ENCODE assay signal across 14 mouse cellular contexts in the genomic region with DNA sequence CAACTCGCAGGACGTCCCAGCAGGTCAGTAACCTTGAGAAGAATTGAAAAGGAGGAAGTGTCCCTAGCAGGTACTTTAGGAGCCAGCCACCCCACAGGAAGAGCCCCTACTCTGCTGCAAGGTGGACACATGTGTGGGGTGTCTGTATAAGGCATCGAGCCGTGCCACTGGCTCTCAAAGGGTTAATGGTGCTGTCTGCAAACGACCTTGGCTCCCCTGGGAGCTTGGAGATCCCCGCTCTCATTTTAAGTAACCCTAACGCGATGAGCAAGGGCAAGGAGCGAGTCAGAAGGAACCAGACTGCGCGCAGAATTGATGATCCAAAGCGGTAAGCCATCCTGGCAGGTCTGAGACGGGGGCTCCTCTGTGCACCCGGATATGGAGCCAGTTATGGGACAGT. TPM values are rescaled to one million over a fixed set of nuclear protein-coding genes. Genes with fewer than 3 reads are reported as not detected.
DNase-seq lines count a peak whose midpoint lies in the region; ATAC-seq and TF ChIP-seq lines count a peak whose summit lies in the region.
"Had no signal": no experiment of that assay in that cellular context is flagged by ENCODE, and none has a peak within 500 bp of the region (broad histone marks: within the 10 kb centered on the region; RNA-seq: fewer than 3 reads in every experiment).

No protein-coding gene starts in this region.

- peaks cover 52% of the 10 kb centered on the region for H3K27me3 ChIP-seq in heart, embryonic 10.5 days (ENCODE audit: insufficient read depth, poor library complexity, severe bottlenecking)
- no peaks in the 10 kb centered on the region for H3K27me3 ChIP-seq in heart, adult 2 months (ENCODE audit: control insufficient read depth, insufficient read depth, low read length)
- peaks cover 9% of the 10 kb centered on the region; the same call in 1 of the 2 replicates for H3K27me3 ChIP-seq in kidney, embryonic 16.5 days (ENCODE audit: insufficient read depth, low read length)
- H3K27me3 ChIP-seq in hindbrain, postnatal 0 days (ENCODE audit: insufficient read depth, low read length): no peaks in the 10 kb centered on the region
- no peaks in the 10 kb centered on the region for H3K27me3 ChIP-seq in cerebellum, adult 2 months (ENCODE audit: control insufficient read depth, insufficient read depth, low read length)

- H3K4me2 ChIP-seq in kidney, embryonic 16.5 days (replicated peaks; ENCODE audit: low read depth, low read length): peak overlapping the region; percentile 45
- H3K4me2 ChIP-seq in hindbrain, postnatal 0 days (ENCODE audit: low read depth, low read length): peak overlapping the region; percentile 16; the same call in 1 of the 2 replicates
- H3K4me2 ChIP-seq: embryonic facial prominence, embryonic 15.5 days had no signal

- intact Hi-C loops in heart, adult 2 months (cut with DNase I): loop anchor here (10.0 kb wide), 1 partner anchor 1815 kb away; no protein-coding TSS in a partner anchor

- DNase-seq in heart, embryonic 10.5 days (ENCODE audit: low spot score): no peak
- no peak for DNase-seq in heart, adult 2 months
- DNase-seq in kidney, adult 18-20 months: no peak
- DNase-seq in B cell, adult 2 months: peak; percentile 19 to 36
- no peak for DNase-seq in hindbrain, postnatal 0 days (ENCODE audit: low spot score)
- DNase-seq in cerebellum, adult 2 months: no peak
- no peak for DNase-seq in adrenal gland, postnatal 25 days
- DNase-seq: kidney, adult 9 months; lung, postnatal 36 days; retina, postnatal 1 day; thymus, postnatal 25 days had no signal

- no peak for TF ChIP-seq POLR2A in heart, adult 2 months (IDR thresholded peaks at IDR 0.05; ENCODE audit: insufficient read depth, low read depth, low read length)
- no peak for TF ChIP-seq POLR2A in cerebellum, adult 2 months (IDR thresholded peaks at IDR 0.05; ENCODE audit: borderline replicate concordance, insufficient read depth, low read length)

- TF ChIP-seq EP300 in heart, adult 2 months (IDR thresholded peaks at IDR 0.05; ENCODE audit: insufficient read depth, low read depth, low read length): no peak

- H3K4me1 ChIP-seq in heart, embryonic 10.5 days: peaks cover 31% of the 10 kb centered on the region
- peaks cover 5% of the 10 kb centered on the region for H3K4me1 ChIP-seq in heart, adult 2 months (ENCODE audit: control insufficient read depth, insufficient read depth, low read length)
- peaks cover 14% of the 10 kb centered on the region for H3K4me1 ChIP-seq in kidney, embryonic 16.5 days (ENCODE audit: insufficient read depth, low read length)
- no peaks in the 10 kb centered on the region for H3K4me1 ChIP-seq in hindbrain, postnatal 0 days (ENCODE audit: insufficient read depth, low read length)
- no peaks in the 10 kb centered on the region for H3K4me1 ChIP-seq in cerebellum, adult 2 months (ENCODE audit: control insufficient read depth, insufficient read depth, low read length)
- H3K4me1 ChIP-seq: embryonic facial prominence, embryonic 15.5 days had no signal

- no peak overlapping the region; the same call in 1 of the 2 replicates for H3K4me3 ChIP-seq in heart, embryonic 10.5 days
- H3K4me3 ChIP-seq in heart, adult 2 months: no peak overlapping the region
- H3K4me3 ChIP-seq in kidney, embryonic 16.5 days (ENCODE audit: low read length): peak overlapping the region; percentile 15
- H3K4me3 ChIP-seq in hindbrain, postnatal 0 days (ENCODE audit: low read length): no peak overlapping the region
- H3K4me3 ChIP-seq in cerebellum, adult 2 months (replicated peaks; ENCODE audit: insufficient read depth, low read depth, low read length): no peak overlapping the region
- H3K4me3 ChIP-seq: embryonic facial prominence, embryonic 15.5 days; left cerebral cortex, adult 2 months had no signal

- H3K27ac ChIP-seq in heart, embryonic 10.5 days: peak overlapping the region; percentile 16; the same call in 1 of the 2 replicates
- no peak overlapping the region for H3K27ac ChIP-seq in heart, adult 2 months
- H3K27ac ChIP-seq in kidney, embryonic 16.5 days (ENCODE audit: low read length): no peak overlapping the region
- H3K27ac ChIP-seq in hindbrain, postnatal 0 days: no peak overlapping the region
- H3K27ac ChIP-seq in cerebellum, adult 2 months (ENCODE audit: insufficient read depth, low read length): no peak overlapping the region
- H3K27ac ChIP-seq: embryonic facial prominence, embryonic 15.5 days; left cerebral cortex, adult 2 months had no signal

- H3K9ac ChIP-seq in heart, adult 2 months (ENCODE audit: low read depth, low read length): no peak overlapping the region
- H3K9ac ChIP-seq in kidney, embryonic 16.5 days (replicated peaks; ENCODE audit: low read length): no peak overlapping the region
- H3K9ac ChIP-seq in hindbrain, postnatal 0 days (replicated peaks; ENCODE audit: low read length): no peak overlapping the region
- H3K9ac ChIP-seq: embryonic facial prominence, embryonic 15.5 days had no signal

- no peak for ATAC-seq in kidney, embryonic 16.5 days (ENCODE audit: low FRiP score, low TSS enrichment)
- ATAC-seq in hindbrain, postnatal 0 days: no peak

- H3K79me2 ChIP-seq in heart, adult 2 months (replicated peaks; ENCODE audit: control insufficient read depth, insufficient read depth, low read length): no peaks in the 10 kb centered on the region

- H3K9me3 ChIP-seq in heart, embryonic 10.5 days: no peaks in the 10 kb centered on the region
- no peaks in the 10 kb centered on the region for H3K9me3 ChIP-seq in kidney, embryonic 16.5 days (ENCODE audit: low read length)
- H3K9me3 ChIP-seq in hindbrain, postnatal 0 days (ENCODE audit: low read length): no peaks in the 10 kb centered on the region
- H3K9me3 ChIP-seq: embryonic facial prominence, embryonic 15.5 days had no signal

- TF ChIP-seq CTCF in heart, adult 2 months (IDR thresholded peaks at IDR 0.05): no peak
- no peak for TF ChIP-seq CTCF in hindbrain, postnatal 0 days (IDR thresholded peaks at IDR 0.05; ENCODE audit: low read depth)
- TF ChIP-seq CTCF in cerebellum, adult 2 months (IDR thresholded peaks at IDR 0.05; ENCODE audit: borderline replicate concordance, insufficient read depth, low read depth, low read length): no peak

- WGBS in heart, embryonic 10.5 days: 22% methylated on average over 14 of the region's 14 CpGs
- 31% methylated on average over 14 of the region's 14 CpGs for WGBS in heart, adult 2 months
- 14% methylated on average over 14 of the region's 14 CpGs for WGBS in kidney, embryonic 16.5 days
- 26% methylated on average over 14 of the region's 14 CpGs for WGBS in hindbrain, postnatal 0 days
- WGBS in cerebellum, adult 2 months: 20% methylated on average over 14 of the region's 14 CpGs

- no peaks in the 10 kb centered on the region for H3K36me3 ChIP-seq in heart, embryonic 10.5 days
- no peaks in the 10 kb centered on the region for H3K36me3 ChIP-seq in heart, adult 2 months (ENCODE audit: control insufficient read depth, insufficient read depth, low read length)
- H3K36me3 ChIP-seq in kidney, embryonic 16.5 days (ENCODE audit: insufficient read depth, low read length): no peaks in the 10 kb centered on the region
- H3K36me3 ChIP-seq in hindbrain, postnatal 0 days (ENCODE audit: insufficient read depth, low read length): no peaks in the 10 kb centered on the region
- H3K36me3 ChIP-seq: embryonic facial prominence, embryonic 15.5 days had no signal

RNA-seq across cellular contexts. Expression of a gene that starts 24.7 kb away (rescaled TPM):
- 11.7 and 13.1 TPM in 2 replicates for polyA plus RNA-seq in heart, embryonic 10.5 days (2016; fragmentation: Nextera tagmentation; extraction: Ambion mirVana)
- 10 to 100 TPM; 17.7 to 18.5 TPM for total RNA-seq in heart, adult 2 months (2021)
- polyA plus RNA-seq in heart, adult 2 months (2012; rRNA removed): 9.0 and 12.2 TPM in 2 replicates
- 14.4 and 15.6 TPM in 2 replicates for polyA plus RNA-seq in kidney, embryonic 16.5 days (2015; fragmentation: Nextera tagmentation; extraction: Ambion mirVana)
- 9.5 and 13.2 TPM in 2 replicates for total RNA-seq in hindbrain, postnatal 0 days (2014; rRNA removed)
- 7.2 and 7.7 TPM in 2 replicates for polyA plus RNA-seq in hindbrain, postnatal 0 days (2015; fragmentation: Nextera tagmentation; extraction: Ambion mirVana)
- polyA plus RNA-seq in cerebellum, adult 2 months (2012; rRNA removed): 17.3 and 18.3 TPM in 2 replicates
- total RNA-seq in adrenal gland, postnatal 25 days (2021): 18.1 and 21.5 TPM in 2 replicates

Comparison
In these comparisons a context has a peak if more than half of its experiments do, and no peak if none do; other contexts are left out.
1. DNase-seq: peak in B cell, adult 2 months (2 of 2); none in heart, embryonic 10.5 days (single experiment), heart, adult 2 months (0 of 2), kidney, adult 18-20 months (single experiment), hindbrain, postnatal 0 days (single experiment), cerebellum, adult 2 months (0 of 2) and adrenal gland, postnatal 25 days (single experiment).